Mouse (Mus musculus): ENCODE data around the gene Cdc34.

DNA sequence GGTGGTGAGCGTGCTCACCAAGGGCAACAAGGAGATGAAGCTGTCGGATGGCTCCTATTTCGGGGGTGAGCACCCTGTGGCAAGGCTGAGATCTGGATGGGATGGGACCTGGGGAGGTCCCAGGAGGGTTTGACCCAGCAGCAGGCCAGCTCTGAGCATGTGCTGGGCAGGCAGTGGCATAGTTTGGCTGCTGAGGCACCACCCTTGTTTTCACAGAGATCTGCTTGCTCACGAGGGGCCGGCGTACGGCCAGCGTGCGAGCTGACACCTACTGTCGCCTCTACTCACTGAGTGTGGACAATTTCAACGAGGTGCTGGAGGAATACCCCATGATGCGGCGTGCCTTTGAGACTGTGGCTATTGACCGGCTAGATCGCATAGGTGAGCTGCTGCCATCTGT, 51.9 kb downstream of the Cdc34 start:
- no peak for TF ChIP-seq GATA1 (IDR thresholded peaks at IDR 0.05; ENCODE audit: borderline replicate concordance, low read length)
- TF ChIP-seq FLI1 (IDR thresholded peaks at IDR 0.05; ENCODE audit: low read length), result no peak
